Mouse (Mus musculus) limb, embryonic 11.5 days (tissue): ENCODE results near the gene Fkbp3. TPM values are rescaled to one million over a fixed set of nuclear protein-coding genes. Genes with fewer than 3 reads are reported as not detected.

Experiments used
- ATAC-seq: fragments of 200-750 bp; cut with Nextera tagmentation; 2 replicates; pipeline ENCODE4 v1.8.0; 2017; ENCODE audit warnings: low read depth; ENCODE audit not compliant: insufficient number of reproducible peaks, low FRiP score, low TSS enrichment
- DNase-seq: peaks from one replicate; pipeline ENCODE4 v3.0.0-alpha.2; 2015; ENCODE audit warnings: low spot score
- H3K27ac ChIP-seq: fragments of 300-500 bp; sonication (generic); replicated peaks from 2 replicates; pipeline ENCODE4 v1.5.1; 2014; ENCODE audit warnings: low read depth, mild to moderate bottlenecking, low read length
- H3K27me3 ChIP-seq: fragments of 300-500 bp; sonication (generic); 2 replicates; pipeline ENCODE4 v1.6.1; 2014; ENCODE audit warnings: mild to moderate bottlenecking, low read length, mixed read lengths; ENCODE audit not compliant: control insufficient read depth, insufficient read depth
- H3K36me3 ChIP-seq: fragments of 300-500 bp; sonication (generic); 2 replicates; pipeline ENCODE4 v1.6.1; 2014; ENCODE audit warnings: mild to moderate bottlenecking, low read length, moderate library complexity, mixed read lengths; ENCODE audit not compliant: control insufficient read depth, insufficient read depth
- H3K4me1 ChIP-seq: fragments of 300-500 bp; sonication (generic); 2 replicates; pipeline ENCODE4 v1.6.1; 2014; ENCODE audit warnings: low read length, mixed read lengths; ENCODE audit not compliant: control insufficient read depth, insufficient read depth
- H3K4me2 ChIP-seq: fragments of 300-500 bp; sonication (generic); 2 replicates; pipeline ENCODE4 v1.6.1; 2014; ENCODE audit warnings: low read depth, mild to moderate bottlenecking, moderate library complexity; ENCODE audit not compliant: severe bottlenecking
- H3K4me3 ChIP-seq: fragments of 300-500 bp; sonication (generic); 2 replicates; pipeline ENCODE4 v1.5.1; 2014; ENCODE audit warnings: low read depth, low read length
- H3K9ac ChIP-seq: fragments of 300-500 bp; sonication (generic); 2 replicates; pipeline ENCODE4 v1.6.1; 2014; ENCODE audit warnings: mild to moderate bottlenecking, low read length
- H3K9me3 ChIP-seq: fragments of 300-500 bp; sonication (generic); 2 replicates; pipeline ENCODE4 v1.6.1; 2016; ENCODE audit warnings: low read length; ENCODE audit not compliant: control insufficient read depth
- WGBS: fragments of 180-500 bp; shearing (Covaris S2); extraction: QIAGEN DNeasy Blood & Tissue Kit; methylation state at CpG from one replicate; pipeline ENCODE4 v1.1.7; 2014; 5-methylcytosine and 5-hydroxymethylcytosine counted together
- polyA plus RNA-seq: library from polyadenylated mRNA; unstranded; fragments of >200 nt; fragmentation: Nextera tagmentation; extraction: Ambion mirVana; gene quantifications from 2 replicates; pipeline ENCODE4 v1.2.1, GENCODE M21; 2014

Fkbp3 gene
- polyA plus RNA-seq, 1 experiment from 2014 or later, result 648 TPM

DNA sequence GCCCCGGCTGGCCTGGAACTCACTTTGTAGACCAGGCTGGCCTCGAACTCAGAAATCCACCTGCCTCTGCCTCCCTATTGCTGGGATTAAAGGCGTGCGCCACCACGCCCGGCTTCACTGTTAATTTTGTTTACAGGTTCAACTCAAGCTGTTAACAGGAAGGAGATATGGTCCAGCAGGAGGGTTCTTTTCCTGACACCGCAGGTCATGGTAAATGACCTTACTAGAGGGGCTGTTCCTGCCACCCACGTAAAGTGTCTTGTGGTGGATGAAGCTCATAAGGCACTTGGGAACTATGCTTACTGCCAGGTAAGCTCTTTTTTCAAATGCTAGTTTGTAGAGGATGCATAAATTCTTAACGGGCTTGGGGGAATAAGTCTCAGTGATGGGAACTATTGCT lies 3.1 kb upstream of the Fkbp3 start:
- Histone ChIP-seq H3K27ac (no peak overlapping the region), H3K36me3 (peaks cover 2% of the 10 kb centered on the region; the same call in 1 of the 2 replicates), H3K27me3 (no peaks in the 10 kb centered on the region), H3K4me3 (peak overlapping the region; percentile 82; the same call in 1 of the 2 replicates), H3K9me3 (no peaks in the 10 kb centered on the region), H3K9ac (no peak overlapping the region), H3K4me1 (no peaks in the 10 kb centered on the region), H3K4me2 (peak overlapping the region; percentile 64; the same call in 1 of the 2 replicates)
- 83% methylated on average over 9 of the region's 9 CpGs for WGBS
- no peak for DNase-seq
- ATAC-seq, result no peak

DNA sequence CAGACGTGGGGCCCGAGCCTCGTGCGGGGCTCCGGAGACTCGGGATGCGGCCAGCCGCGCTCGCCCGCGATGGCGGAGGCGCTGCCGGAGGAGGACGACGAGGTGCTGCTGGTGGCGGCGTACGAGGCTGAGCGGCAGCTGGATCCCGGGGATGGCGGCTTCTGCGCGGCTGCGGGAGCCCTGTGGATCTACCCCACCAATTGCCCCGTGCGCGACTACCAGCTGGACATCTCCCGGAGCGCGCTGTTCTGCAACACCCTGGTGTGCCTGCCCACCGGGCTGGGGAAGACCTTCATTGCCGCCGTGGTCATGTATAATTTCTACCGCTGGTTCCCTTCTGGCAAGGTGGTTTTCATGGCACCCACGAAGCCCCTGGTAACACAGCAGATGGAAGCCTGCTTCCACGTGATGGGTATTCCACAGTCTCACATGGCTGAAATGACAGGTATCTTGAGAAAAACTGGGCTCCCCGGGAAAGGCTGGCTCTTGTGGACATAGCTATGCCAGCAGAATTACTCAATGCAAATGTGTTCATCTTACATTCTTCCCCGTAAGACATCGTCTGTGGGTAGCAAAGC lies 2.0 kb upstream of the Fkbp3 start:
- H3K4me2 ChIP-seq, result peak overlapping the region; percentile 64
- peak overlapping the region; percentile 80 for H3K9ac ChIP-seq
- H3K4me1 ChIP-seq, result no peaks in the 10 kb centered on the region
- H3K9me3 ChIP-seq, result no peaks in the 10 kb centered on the region
- peak; percentile 2; the same call in 1 of the 2 replicates for ATAC-seq
- H3K27ac ChIP-seq, result peak overlapping the region; percentile 31; the same call in 1 of the 2 replicates
- DNase-seq, result no peak
- WGBS, result 0% methylated on average over 39 of the region's 41 CpGs
- H3K4me3 ChIP-seq, result peak overlapping the region; percentile 82
- H3K27me3 ChIP-seq, result no peaks in the 10 kb centered on the region
- H3K36me3 ChIP-seq, result peaks cover 2% of the 10 kb centered on the region; the same call in 1 of the 2 replicates

DNA sequence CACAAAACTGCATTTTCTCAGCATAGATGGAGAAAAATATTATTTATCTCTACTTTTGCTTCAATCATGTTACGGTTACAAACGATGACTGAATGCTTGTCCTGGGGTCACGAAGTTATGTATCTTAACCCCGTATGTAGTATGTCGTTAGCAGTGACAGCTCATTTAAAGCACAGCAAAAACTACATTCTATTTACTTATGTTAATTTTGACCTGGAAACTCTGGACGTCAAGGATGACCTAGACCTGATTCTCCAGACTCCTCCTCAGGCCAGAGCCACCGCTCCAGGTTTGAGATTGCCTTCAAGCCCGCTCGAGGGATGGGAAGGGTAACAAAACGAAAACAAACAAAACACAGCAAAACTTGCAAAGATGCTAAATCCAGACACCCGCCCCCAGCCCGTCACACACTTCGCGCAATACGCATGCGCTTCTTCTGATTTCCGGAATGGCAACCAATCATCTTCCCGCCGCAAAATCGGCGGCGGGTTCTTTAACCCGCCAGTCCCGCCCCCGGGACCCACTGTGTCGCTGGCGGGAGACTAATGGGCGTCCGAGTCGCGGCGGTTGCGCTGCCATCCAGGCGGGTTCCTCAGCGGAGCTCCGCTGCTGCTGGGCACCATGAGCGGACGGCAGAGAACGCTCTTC lies 1.4 kb upstream of the Fkbp3 start, which contains the start of gene Fancm:
Fancm (plus strand) TSS at position 519 of the 648 bp plus-strand sequence.
- H3K9ac ChIP-seq, result peak within 1 kb of the TSS; percentile 80
- ATAC-seq (peak; percentile 23; the same call in 1 of the 2 replicates), DNase-seq (peak; percentile 90)
- H3K27ac ChIP-seq, result peak within 1 kb of the TSS; percentile 31; the same call in 1 of the 2 replicates
- H3K4me3 ChIP-seq, result peak within 1 kb of the TSS; percentile 82
- no peaks in the 10 kb centered on the region for H3K4me1 ChIP-seq
- H3K27me3 ChIP-seq, result no peaks in the 10 kb centered on the region
- no peaks in the 10 kb centered on the region for H3K9me3 ChIP-seq
- peaks cover 2% of the 10 kb centered on the region; the same call in 1 of the 2 replicates for H3K36me3 ChIP-seq
- 3% methylated on average over 39 of the region's 39 CpGs for WGBS
- peak within 1 kb of the TSS; percentile 66 for H3K4me2 ChIP-seq

DNA sequence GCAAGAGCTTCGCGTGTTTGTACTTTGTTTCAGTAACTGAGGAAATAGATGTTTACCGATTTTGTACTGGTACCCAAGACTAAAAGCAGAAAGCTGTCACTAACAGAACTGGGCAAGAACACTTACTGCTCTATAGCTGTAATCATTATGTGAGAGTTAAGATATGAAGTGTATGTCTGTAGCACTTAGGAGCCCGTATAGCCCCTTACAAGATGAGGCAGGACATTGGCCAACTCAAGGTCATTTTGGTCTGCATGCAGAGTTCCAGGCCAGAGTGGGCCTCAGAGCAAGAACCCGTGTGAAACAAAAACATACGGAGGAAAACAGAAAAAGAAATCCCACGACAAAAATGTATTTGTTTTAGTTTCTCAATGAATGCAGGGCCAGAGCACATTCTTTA lies 844 bp upstream of the Fkbp3 start:
- peak overlapping the region; percentile 66 for H3K4me2 ChIP-seq
- no peaks in the 10 kb centered on the region for H3K27me3 ChIP-seq
- no peak for ATAC-seq
- peak overlapping the region; percentile 12; the same call in 1 of the 2 replicates for H3K9ac ChIP-seq
- H3K4me3 ChIP-seq, result peak overlapping the region; percentile 82
- WGBS, result 42% methylated on average over 7 of the region's 7 CpGs
- no peak for DNase-seq
- H3K4me1 ChIP-seq, result no peaks in the 10 kb centered on the region
- no peaks in the 10 kb centered on the region for H3K9me3 ChIP-seq
- H3K27ac ChIP-seq, result no peak overlapping the region
- peaks cover 1% of the 10 kb centered on the region; the same call in 1 of the 2 replicates for H3K36me3 ChIP-seq

DNA sequence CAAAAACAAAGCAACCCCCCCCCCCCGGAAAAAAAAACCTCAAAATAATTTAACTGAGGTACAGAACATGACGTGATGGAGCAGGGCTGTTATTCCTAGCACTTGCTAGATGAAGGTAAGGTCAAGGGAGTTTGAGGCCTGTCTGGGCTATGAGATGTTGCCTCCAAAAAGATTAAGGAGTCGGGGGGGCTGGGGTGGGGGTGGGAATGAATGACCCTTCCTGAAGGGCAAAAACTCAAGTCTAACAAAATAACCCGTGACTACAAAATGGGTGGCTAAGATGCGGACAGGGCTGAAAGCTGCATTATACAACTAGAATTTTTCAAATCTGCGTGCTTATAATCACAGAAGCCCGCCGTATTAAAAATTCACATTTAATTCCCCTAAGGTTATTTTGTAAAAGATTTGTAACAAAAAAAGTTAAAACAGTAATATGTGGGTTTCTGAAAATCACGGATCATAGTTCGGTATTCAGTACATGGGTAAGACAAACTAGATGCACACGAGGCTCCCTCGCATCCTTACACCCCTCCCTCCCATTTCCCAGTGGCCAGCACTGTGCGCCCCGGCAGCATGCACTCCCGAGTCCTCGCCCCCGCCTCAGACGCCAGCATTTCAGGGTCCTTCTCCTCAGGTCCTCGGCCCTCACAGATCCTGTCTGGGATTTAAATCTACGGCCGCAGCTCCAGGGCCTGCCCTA lies 746 bp downstream of the Fkbp3 start:
- peaks cover 3% of the 10 kb centered on the region for H3K36me3 ChIP-seq
- peak overlapping the region; percentile 89 for H3K9ac ChIP-seq
- H3K4me3 ChIP-seq, result peak overlapping the region; percentile 82
- WGBS, result 4% methylated on average over 21 of the region's 21 CpGs
- DNase-seq (no peak), ATAC-seq (peak; percentile 69)
- no peaks in the 10 kb centered on the region for H3K27me3 ChIP-seq
- H3K4me2 ChIP-seq, result peak overlapping the region; percentile 66
- no peaks in the 10 kb centered on the region for H3K9me3 ChIP-seq
- H3K4me1 ChIP-seq, result no peaks in the 10 kb centered on the region
- H3K27ac ChIP-seq, result peak overlapping the region; percentile 82

DNA sequence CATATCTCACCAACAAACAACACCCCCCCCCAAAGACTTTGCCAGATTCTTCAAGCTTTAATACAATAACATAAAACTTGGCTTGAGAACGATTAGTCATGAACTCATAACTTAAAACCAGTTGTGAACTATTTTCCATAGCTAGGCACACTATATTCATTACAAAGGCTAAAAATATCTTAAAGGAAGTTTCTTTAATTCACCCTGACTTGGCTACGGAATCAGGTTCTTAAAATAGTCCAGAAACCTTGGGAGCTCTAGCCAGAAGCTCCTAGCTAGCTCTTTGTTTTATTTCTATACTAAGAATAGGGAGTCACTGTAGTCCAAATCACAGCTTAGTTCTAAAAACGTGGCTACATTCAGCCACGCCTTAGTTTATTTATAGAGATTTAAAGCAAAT lies 5.4 kb downstream of the Fkbp3 start:
- no peaks in the 10 kb centered on the region for H3K4me1 ChIP-seq
- no peak overlapping the region for H3K27ac ChIP-seq
- DNase-seq (no peak), ATAC-seq (no peak)
- no peak overlapping the region for H3K9ac ChIP-seq
- H3K4me3 ChIP-seq, result no peak overlapping the region
- WGBS, result 88% methylated on average over 4 of the region's 4 CpGs
- H3K9me3 ChIP-seq, result no peaks in the 10 kb centered on the region
- H3K4me2 ChIP-seq, result no peak overlapping the region
- peaks cover 9% of the 10 kb centered on the region for H3K36me3 ChIP-seq
- no peaks in the 10 kb centered on the region for H3K27me3 ChIP-seq

DNA sequence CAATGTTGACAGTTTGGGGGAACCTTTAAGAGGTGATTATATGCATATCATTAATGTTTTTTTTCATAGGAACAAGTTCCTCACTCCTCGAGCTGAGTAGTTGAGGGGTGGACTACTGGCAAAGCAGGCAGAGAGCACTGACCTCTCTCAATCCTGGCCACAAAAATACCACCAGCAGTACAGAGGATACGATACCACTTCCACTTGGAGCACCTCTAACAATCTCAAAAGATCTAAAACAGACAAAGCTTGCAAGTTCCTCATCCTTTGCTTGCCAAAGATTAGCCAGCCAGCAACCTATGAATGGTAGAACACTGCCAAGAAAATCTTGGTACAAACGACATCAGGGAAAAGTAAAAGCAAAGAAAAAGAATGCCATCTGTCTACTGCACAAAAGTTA lies 7.6 kb downstream of the Fkbp3 start:
- peaks cover 10% of the 10 kb centered on the region for H3K36me3 ChIP-seq
- ATAC-seq, result no peak
- no peaks in the 10 kb centered on the region for H3K27me3 ChIP-seq
- no peak overlapping the region for H3K9ac ChIP-seq
- no peak for DNase-seq
- no peak overlapping the region for H3K27ac ChIP-seq
- H3K4me1 ChIP-seq, result no peaks in the 10 kb centered on the region
- H3K4me2 ChIP-seq, result no peak overlapping the region
- 86% methylated on average over 3 of the region's 3 CpGs for WGBS
- no peak overlapping the region for H3K4me3 ChIP-seq
- no peaks in the 10 kb centered on the region for H3K9me3 ChIP-seq

DNA sequence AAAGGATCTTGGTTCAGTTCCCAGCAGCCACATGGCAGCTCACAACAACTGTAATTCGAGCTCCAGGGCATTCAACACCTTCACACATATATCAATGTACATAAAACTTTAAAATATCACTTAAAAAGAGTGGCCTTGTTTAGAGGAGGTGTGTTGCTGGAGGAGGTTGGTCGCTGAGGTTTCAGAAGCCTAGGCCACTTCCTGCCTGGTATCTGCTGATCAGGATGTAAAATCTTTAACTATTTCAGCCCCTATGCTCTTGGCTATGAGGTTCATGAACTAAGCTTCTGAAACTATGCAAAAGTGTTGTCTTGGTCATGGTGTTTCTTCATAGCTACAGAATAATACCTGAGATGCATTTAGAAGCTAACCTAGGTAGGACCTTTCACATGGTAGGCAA lies 8.6 kb downstream of the Fkbp3 start:
- H3K9ac ChIP-seq, result no peak overlapping the region
- no peaks in the 10 kb centered on the region for H3K4me1 ChIP-seq
- H3K27ac ChIP-seq, result no peak overlapping the region
- DNase-seq (no peak), ATAC-seq (no peak)
- H3K9me3 ChIP-seq, result no peaks in the 10 kb centered on the region
- H3K4me2 ChIP-seq, result no peak overlapping the region
- peaks cover 10% of the 10 kb centered on the region for H3K36me3 ChIP-seq
- H3K4me3 ChIP-seq, result no peak overlapping the region
- H3K27me3 ChIP-seq, result no peaks in the 10 kb centered on the region
- 68% methylated on average over 2 of the region's 2 CpGs for WGBS
